Mouse (Mus musculus) spleen, adult 2 months (tissue): ENCODE measurements around the gene Bloc1s3.

Experiments
- CTCF ChIP-seq: fragments of 200-500 bp; IDR thresholded peaks from 2 replicates; pipeline ENCODE4 v1.5.1; 2011; ENCODE audit warnings: mild to moderate bottlenecking, inconsistent platforms; ENCODE audit not compliant: insufficient read depth, insufficient read length, insufficient replicate concordance; ENCODE audit errors: extremely low read depth
- POLR2A ChIP-seq: fragments of 200-500 bp; IDR thresholded peaks from 2 replicates; pipeline ENCODE4 v1.6.1; 2011; ENCODE audit warnings: low read depth, low read length, inconsistent platforms

DNA sequence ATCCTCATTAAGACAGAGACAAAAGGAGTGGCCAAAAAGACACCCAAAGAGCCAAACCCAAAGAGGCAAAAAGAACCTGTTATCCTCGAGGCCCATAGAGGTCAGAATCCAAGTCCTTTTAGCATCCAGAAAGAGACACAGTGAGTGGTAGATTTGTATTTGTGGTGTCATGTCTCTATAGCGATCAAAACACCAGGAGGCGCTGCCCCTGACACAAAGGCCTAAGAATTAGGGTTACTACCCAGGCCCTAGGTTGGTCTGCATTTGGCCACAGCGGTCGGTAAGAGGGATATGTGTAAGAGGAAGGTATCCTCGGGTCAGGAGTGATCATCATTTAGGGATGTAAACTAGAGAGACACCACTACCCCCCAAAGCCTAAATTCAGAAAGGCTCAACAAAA is 1.8 kb downstream of the Bloc1s3 start:
- no peak for TF ChIP-seq CTCF
- TF ChIP-seq POLR2A = no peak
